ENCODE assay signal across 8 mouse cellular contexts in the genomic region with DNA sequence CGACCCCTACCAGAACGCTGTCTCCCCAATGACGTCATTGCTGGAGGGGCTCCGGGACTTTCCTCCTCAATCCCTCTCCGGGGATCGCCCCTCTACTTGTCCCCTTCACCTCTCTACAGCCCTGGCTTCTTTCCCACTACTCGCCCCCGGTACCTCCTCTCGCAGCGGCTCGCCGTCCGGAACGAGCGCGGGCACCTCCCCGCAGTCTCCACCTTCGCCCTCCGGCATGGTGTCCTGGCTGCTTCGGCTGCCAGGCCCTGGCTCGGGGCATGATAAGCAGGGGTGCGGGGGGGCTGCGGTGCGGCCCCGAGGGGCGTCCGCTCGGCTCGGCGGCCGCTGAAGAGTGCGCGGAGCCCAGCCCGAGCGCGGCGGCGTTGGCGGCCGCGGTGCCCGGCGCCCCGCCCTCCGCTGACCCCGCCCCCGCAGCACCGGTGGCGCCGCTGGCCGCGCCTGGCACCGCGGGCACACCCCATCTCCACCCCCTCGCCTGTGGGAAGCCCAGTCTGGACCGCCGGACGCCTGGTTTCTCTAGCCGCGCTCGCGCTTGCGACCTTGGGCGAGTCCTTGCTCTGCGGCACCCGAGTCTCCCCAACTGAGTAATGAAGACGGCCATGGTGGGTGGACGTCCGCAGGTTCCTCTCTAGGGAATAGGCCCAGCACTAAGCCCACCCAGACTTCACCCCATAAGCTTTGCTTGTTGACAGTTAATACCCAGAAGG. TPM values are rescaled to one million over a fixed set of nuclear protein-coding genes. Genes with fewer than 3 reads are reported as not detected.
DNase-seq lines count a peak whose midpoint lies in the region; ATAC-seq and TF ChIP-seq lines count a peak whose summit lies in the region.

A gene (minus strand): TSS at position 387 of the 719 bp plus-strand sequence.

- no peaks in the 10 kb centered on the region for H3K9me3 ChIP-seq in heart, embryonic 15.5 days (replicated peaks)
- no peaks in the 10 kb centered on the region for H3K9me3 ChIP-seq in lung, embryonic 16.5 days (ENCODE audit: control insufficient read depth, low read length)

- under 1% methylated on average over 69 of the region's 69 CpGs for WGBS in heart, embryonic 15.5 days
- WGBS in lung, embryonic 16.5 days = under 1% methylated on average over 58 of the region's 69 CpGs

- H3K4me3 ChIP-seq in heart, embryonic 15.5 days = peak within 1 kb of the TSS; percentile 60
- H3K4me3 ChIP-seq in lung, embryonic 16.5 days (ENCODE audit: low read length) = peak within 1 kb of the TSS; percentile 52
- H3K4me3 ChIP-seq in testis, adult 2 months (ENCODE audit: control insufficient read depth, low read depth, low read length) = peak within 1 kb of the TSS; percentile 49

- peak within 1 kb of the TSS; percentile 94 for H3K4me2 ChIP-seq in heart, embryonic 15.5 days
- H3K4me2 ChIP-seq in lung, embryonic 16.5 days (ENCODE audit: low read depth, low read length) = peak within 1 kb of the TSS; percentile 83

- peaks cover 63% of the 10 kb centered on the region for H3K27me3 ChIP-seq in heart, embryonic 15.5 days
- H3K27me3 ChIP-seq in lung, embryonic 16.5 days (ENCODE audit: control insufficient read depth, insufficient read depth, low read depth, low read length) = peaks cover 56% of the 10 kb centered on the region
- no peaks in the 10 kb centered on the region; the same call in none of the 2 replicates for H3K27me3 ChIP-seq in testis, adult 2 months (ENCODE audit: control insufficient read depth, insufficient read depth, low read length)

- H3K4me1 ChIP-seq in heart, embryonic 15.5 days (replicated peaks) = peaks cover 29% of the 10 kb centered on the region
- H3K4me1 ChIP-seq in lung, embryonic 16.5 days (replicated peaks; ENCODE audit: control insufficient read depth, insufficient read depth, low read length) = peaks cover 13% of the 10 kb centered on the region
- H3K4me1 ChIP-seq in testis, adult 2 months (ENCODE audit: control insufficient read depth, insufficient read depth, low read length) = peaks cover 23% of the 10 kb centered on the region

- H3K27ac ChIP-seq in heart, embryonic 15.5 days = no peak within 1 kb of the TSS
- no peak within 1 kb of the TSS for H3K27ac ChIP-seq in lung, embryonic 16.5 days (ENCODE audit: low read length)
- no peak within 1 kb of the TSS for H3K27ac ChIP-seq in testis, adult 2 months (ENCODE audit: control insufficient read depth, insufficient read depth, low read depth, low read length)

- DNase-seq in right cerebral cortex, postnatal 10 days (ENCODE audit: low spot score in 2 of 2) = peak; percentile 62 to 65
- DNase-seq in right cerebral cortex, postnatal 14 days = no peak
- DNase-seq in cerebellum, adult 18-20 months = peak; percentile 76 to 86
- peak; percentile 44 to 56 for DNase-seq in kidney, postnatal 4 days

- ATAC-seq in heart, embryonic 15.5 days (replicated peaks; ENCODE audit: insufficient number of reproducible peaks, insufficient read depth, low FRiP score, low read depth) = no peak
- ATAC-seq in lung, embryonic 16.5 days (ENCODE audit: low read depth) = no peak
- ATAC-seq in megakaryocyte progenitor cell, adult 5-6 weeks (replicated peaks; ENCODE audit: poor library complexity) = no peak

- no peak for TF ChIP-seq CTCF in testis, adult 2 months (IDR thresholded peaks at IDR 0.05; ENCODE audit: control insufficient read depth, insufficient read depth, insufficient replicate concordance, low read depth, low read length)

- no peak for TF ChIP-seq POLR2A in testis, adult 2 months (IDR thresholded peaks at IDR 0.05; ENCODE audit: control insufficient read depth, low read depth, low read length)

- H3K36me3 ChIP-seq in heart, embryonic 15.5 days = 0 out of 2 replicates have a peak, but pooled peaks cover under 1% of the 10 kb centered on the region
- H3K36me3 ChIP-seq in lung, embryonic 16.5 days (ENCODE audit: control insufficient read depth, insufficient read depth, low read length) = no peaks in the 10 kb centered on the region; the same call in none of the 2 replicates
- H3K36me3 ChIP-seq in testis, adult 2 months (ENCODE audit: control insufficient read depth, insufficient read depth, low read length) = no peaks in the 10 kb centered on the region

- peak within 1 kb of the TSS; percentile 60 for H3K9ac ChIP-seq in heart, embryonic 15.5 days
- 0 out of 2 replicates have a peak within 1 kb of the TSS, but pooled peaks have one; percentile 42 for H3K9ac ChIP-seq in lung, embryonic 16.5 days (ENCODE audit: low read length)

RNA-seq across cellular contexts. Expression of the gene that starts here (rescaled TPM):
- polyA plus RNA-seq in heart, embryonic 15.5 days (2015; fragmentation: Nextera tagmentation; extraction: Ambion mirVana) = 3.0 and 4.5 TPM in 2 replicates
- 3.6 and 3.8 TPM in 2 replicates for polyA plus RNA-seq in lung, embryonic 16.5 days (2015; fragmentation: Nextera tagmentation; extraction: Ambion mirVana)
- polyA plus RNA-seq in testis, adult 2 months (2012; rRNA removed) = 22.5 and 22.6 TPM in 2 replicates
- total RNA-seq in megakaryocyte progenitor cell, adult 5-6 weeks (2015) = 0.02 TPM in 1 of 2 replicates, not detected in the other
- not detected in 2 replicates for total RNA-seq in megakaryocyte progenitor cell, adult 5-6 weeks (2017)
